21 mouse cellular contexts compared by ENCODE assay signal in genomic region chr1:185500602-185501001, GRCm38 (mm10). TPM values are rescaled to one million over a fixed set of nuclear protein-coding genes. Genes with fewer than 3 reads are reported as not detected.
"Had no signal": no experiment of that assay in that cellular context is flagged by ENCODE, and none has a peak within 500 bp of the region (broad histone marks: within the 10 kb centered on the region; RNA-seq: fewer than 3 reads in every experiment).

No protein-coding gene starts in this region.

- DNase-seq: kidney, postnatal 25 days; layer of hippocampus, adult 9-11 months; liver, postnatal 0 days; lung, embryonic 14.5 days; midbrain, embryonic 14.5 days; right cerebral cortex, adult 18-20 months; right cerebral cortex, postnatal 14 days; right cerebral cortex, postnatal 4 days; thymus, postnatal 25 days had no signal

- H3K9me3 ChIP-seq: limb, embryonic 12.5 days; limb, embryonic 15.5 days; megakaryocyte, embryonic 14.5 days; neural tube, embryonic 12.5 days; neural tube, embryonic 15.5 days; stomach, embryonic 15.5 days had no signal

- H3K4me3 ChIP-seq: layer of hippocampus, adult 2 months; limb, embryonic 12.5 days; limb, embryonic 15.5 days; megakaryocyte, embryonic 14.5 days; neural tube, embryonic 12.5 days; neural tube, embryonic 15.5 days; stomach, embryonic 15.5 days had no signal

- H3K27ac ChIP-seq: kidney, postnatal 0 days; layer of hippocampus, adult 2 months; limb, embryonic 12.5 days; limb, embryonic 15.5 days; neural tube, embryonic 12.5 days; neural tube, embryonic 15.5 days; stomach, embryonic 15.5 days had no signal

- ATAC-seq: liver, postnatal 0 days; lung, postnatal 0 days had no signal

- H3K4me2 ChIP-seq: limb, embryonic 12.5 days; limb, embryonic 15.5 days; liver, embryonic 11.5 days; lung, embryonic 14.5 days; midbrain, embryonic 11.5 days; neural tube, embryonic 12.5 days; neural tube, embryonic 15.5 days had no signal

- H3K27me3 ChIP-seq: limb, embryonic 12.5 days; limb, embryonic 15.5 days; neural tube, embryonic 12.5 days; neural tube, embryonic 15.5 days; stomach, embryonic 15.5 days had no signal

- H3K36me3 ChIP-seq: limb, embryonic 12.5 days; limb, embryonic 15.5 days; neural tube, embryonic 12.5 days; neural tube, embryonic 15.5 days; stomach, embryonic 15.5 days had no signal

- H3K9ac ChIP-seq: limb, embryonic 12.5 days; limb, embryonic 15.5 days; liver, embryonic 14.5 days; liver, postnatal 0 days; lung, embryonic 14.5 days; neural tube, embryonic 12.5 days; neural tube, embryonic 15.5 days; stomach, embryonic 15.5 days had no signal

- H3K4me1 ChIP-seq: limb, embryonic 12.5 days; limb, embryonic 15.5 days; neural tube, embryonic 12.5 days; stomach, embryonic 15.5 days had no signal

RNA-seq across cellular contexts. Expression of gene Slc30a10, which starts 46.0 kb away (rescaled TPM):
- polyA plus RNA-seq: lung, postnatal 0 days had no signal
